Mouse (Mus musculus) liver, adult (tissue): Measurements from ENCODE around the gene Gm49396.

Source experiments
- GATA4 ChIP-seq: IDR thresholded peaks from 2 replicates; pipeline ENCODE4 v1.6.1; 2014; ENCODE audit warnings: mild to moderate bottlenecking, low read length; ENCODE audit not compliant: insufficient replicate concordance

Gm49396 gene

GRCm38 (mm10) chr7:30562526-30563116, 523 bp upstream of the Gm49396 start:
- no peak for TF ChIP-seq GATA4

DNA sequence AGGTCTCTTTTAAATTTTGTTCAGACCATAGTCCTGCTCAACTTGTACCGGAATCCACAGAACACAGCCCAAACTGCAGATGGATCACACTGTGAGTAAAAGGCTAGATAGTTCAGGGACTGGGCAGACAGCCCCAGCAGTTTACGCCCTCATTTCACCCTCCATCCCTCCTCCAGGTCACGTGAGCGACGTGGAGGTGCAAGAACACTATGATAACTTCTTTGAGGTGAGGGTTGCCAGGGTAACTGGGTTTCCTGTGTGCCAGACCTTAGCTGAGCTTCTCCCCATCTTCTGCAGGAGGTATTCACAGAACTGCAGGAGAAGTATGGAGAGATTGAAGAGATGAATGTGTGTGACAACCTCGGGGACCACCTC, 749 bp downstream of the Gm49396 start:
- TF ChIP-seq GATA4: no peak

DNA sequence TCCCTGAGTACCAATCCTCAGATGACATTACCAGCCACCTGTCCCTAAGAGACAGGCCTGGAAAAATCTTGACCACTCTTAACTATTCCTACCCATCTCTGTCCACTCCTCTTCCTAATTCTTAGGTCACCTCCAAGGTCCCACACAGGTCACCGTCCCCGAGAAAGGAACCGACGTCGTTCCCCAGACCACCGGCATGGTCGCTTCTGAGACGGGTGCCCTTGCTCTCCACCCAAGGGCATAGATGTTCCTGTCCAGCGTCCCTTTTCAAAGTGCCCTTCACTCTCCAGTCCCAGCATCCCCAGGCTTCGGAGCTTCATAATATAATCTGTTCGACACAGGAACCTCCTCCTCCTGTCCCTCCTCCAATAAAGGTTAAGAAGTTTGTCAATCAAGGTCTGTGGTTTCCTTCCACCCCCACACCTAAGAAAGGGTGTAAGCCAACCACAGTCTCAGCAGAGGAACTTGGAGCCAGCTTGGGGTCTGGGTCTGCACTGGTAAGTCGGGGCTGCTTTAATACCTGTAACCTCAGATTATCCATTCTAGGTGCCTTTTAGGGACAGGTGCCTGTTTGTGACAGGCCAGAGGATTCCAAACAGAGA, 1.9 kb downstream of the Gm49396 start, which contains the start of gene Igflr1:
Gene Igflr1 (plus strand): TSS at position 458 of the 602 bp plus-strand sequence.
- no peak for TF ChIP-seq GATA4

- no peak for TF ChIP-seq GATA4
Measured at GRCm38 (mm10) chr7:30566033-30566432, 2.9 kb downstream of the Gm49396 start.

- TF ChIP-seq GATA4: no peak
Measured at GRCm38 (mm10) chr7:30567555-30567954, 4.4 kb downstream of the Gm49396 start.

- no peak for TF ChIP-seq GATA4
Measured at GRCm38 (mm10) chr7:30572389-30572788, 9.2 kb downstream of the Gm49396 start.

DNA sequence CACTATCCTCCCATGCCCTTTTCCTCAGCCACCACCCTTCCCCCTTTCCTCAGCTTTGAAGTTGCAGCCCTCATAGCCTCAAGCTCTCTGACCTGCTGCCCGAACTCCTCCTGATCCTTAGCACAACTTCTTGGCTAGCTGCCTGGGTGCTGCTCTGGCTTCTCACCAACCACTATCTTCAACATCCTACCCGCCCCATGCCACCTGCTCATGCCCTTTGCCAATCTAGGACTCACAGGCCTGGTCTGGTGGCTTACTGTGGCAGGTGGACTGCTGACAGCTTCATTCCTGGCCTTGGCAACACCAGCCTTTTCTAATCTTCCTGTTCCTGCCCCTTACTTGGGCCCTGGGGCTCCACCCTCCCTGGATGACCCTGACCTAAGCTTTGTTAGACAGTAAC, 9.8 kb downstream of the Gm49396 start:
- TF ChIP-seq GATA4: no peak

- TF ChIP-seq GATA4: no peak
Measured at GRCm38 (mm10) chr7:30579950-30580349, 16.8 kb downstream of the Gm49396 start.

DNA sequence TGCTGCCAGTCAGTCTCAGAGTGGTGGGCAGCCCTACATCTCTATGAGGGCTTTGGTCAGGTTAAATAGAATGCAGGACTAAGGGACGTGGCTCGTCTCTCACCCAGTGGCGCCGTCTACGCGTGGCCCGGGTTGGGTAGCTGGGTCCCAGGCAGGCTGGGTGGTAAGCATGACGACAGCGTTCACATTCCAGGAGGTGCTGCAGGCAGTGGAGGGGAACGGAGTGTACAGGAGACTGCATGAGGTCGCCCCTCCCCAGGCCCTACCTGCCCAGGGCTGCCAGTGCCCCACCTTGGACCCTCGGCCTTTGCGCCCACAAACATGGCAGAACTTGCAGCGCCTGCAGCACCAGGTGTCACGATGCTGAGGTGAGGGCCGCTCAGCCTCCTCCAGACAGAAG, 18.4 kb downstream of the Gm49396 start:
- TF ChIP-seq GATA4: no peak

GRCm38 (mm10) chr7:30584339-30584738, 21.2 kb downstream of the Gm49396 start:
- no peak for TF ChIP-seq GATA4

DNA sequence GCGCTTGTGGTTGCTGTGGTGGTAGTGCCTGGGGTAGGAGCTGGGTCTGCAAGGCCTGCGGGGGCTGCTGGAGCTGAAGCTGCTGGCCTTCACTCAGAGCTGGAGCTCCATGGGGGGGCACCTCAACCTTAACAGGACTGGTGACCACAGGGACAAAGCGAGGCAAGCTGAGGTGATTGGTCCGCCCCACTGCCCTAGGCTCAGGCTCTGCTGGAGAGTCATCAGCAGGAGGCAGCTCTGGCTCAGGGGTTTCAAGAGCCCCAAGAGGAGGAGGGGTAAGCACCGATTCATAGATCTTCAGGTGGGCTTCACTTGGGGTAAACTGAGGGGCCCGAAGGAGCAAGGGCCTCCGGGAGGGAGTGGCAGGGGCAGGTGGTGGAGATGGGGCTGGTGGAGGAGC, 22.0 kb downstream of the Gm49396 start:
- no peak for TF ChIP-seq GATA4

- no peak for TF ChIP-seq GATA4
Measured at GRCm38 (mm10) chr7:30586455-30587020, 23.4 kb downstream of the Gm49396 start.

- no peak for TF ChIP-seq GATA4
Measured at GRCm38 (mm10) chr7:30587842-30588667, 24.9 kb downstream of the Gm49396 start.

DNA sequence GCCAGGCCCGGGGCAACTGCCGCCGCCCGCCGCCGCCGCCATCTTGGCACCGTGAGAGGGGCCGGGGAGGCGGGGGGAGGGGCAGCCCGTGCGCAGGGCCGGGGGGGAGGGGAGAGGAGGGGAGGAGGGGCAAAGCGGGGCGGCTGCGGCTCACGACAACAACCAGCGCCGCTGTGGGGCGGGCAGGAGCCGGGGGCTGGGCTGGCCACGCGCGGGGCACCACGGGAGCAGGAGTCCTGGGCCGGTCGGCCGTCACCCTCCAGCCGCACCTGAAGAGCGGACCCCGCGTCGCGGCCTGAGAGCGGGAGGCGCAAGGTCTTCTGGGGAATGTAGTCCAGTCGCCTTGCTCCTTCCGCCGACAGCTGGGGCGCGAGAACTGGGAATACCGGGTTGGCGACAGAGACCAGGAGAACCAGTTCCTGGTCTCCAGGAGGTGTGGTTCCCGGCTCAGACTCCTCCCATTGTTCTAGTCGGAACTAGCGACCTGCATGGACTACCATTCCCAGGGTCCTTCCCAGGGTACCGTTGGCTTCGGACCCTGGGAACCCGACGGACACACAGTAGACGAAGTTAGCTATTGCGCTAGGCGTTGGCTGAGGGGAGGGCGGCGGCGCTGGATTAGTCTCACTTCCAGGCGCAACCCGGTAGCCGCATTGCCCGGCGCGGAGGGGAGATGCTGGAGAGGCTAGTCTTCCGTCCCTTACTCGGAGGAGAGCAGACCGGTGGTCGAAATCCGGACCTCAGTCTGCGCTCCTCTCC, 25.7 kb downstream of the Gm49396 start, which contains the start of gene Kmt2b:
Gene Kmt2b (minus strand): TSS at position 51 of the 759 bp plus-strand sequence.
- TF ChIP-seq GATA4: no peak
